Mouse (Mus musculus): ENCODE data around the gene Galk1. TPM values are rescaled to one million over a fixed set of nuclear protein-coding genes. Genes with fewer than 3 reads are reported as not detected.
A peak's percentile ranks its signal among the peaks of the same experiment; 100 is the strongest.

Galk1 gene
- polyA plus RNA-seq, 1 experiment from 2014 or later: 65.9 TPM

DNA sequence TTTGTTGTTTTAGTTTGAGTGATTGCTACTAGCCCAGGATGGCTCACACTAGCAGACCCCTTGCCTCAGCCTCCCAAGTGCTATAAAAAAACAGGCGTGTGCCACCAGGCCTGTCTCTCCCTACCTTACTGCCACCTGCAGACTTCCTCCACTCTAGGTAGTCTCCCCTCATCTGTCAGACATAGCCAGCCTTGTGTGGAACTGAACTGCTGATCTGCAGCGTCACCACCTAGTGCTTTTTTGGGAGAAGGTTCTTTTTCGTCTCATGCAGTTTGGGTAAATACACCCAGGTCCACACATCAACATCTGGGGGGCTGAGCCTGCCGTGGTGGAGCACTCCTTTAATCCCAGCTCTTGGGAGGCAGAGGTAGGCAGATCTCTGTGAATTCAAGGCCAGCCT is 15.5 kb downstream of the Galk1 start:
- Histone ChIP-seq H3K4me3 (replicated peaks) (no peak overlapping the region), H3K9me3 (replicated peaks) (no peaks in the 10 kb centered on the region), H3K27me3 (replicated peaks) (no peaks in the 10 kb centered on the region), H3K36me3 (no peaks in the 10 kb centered on the region), H3K27ac (replicated peaks) (no peak overlapping the region), H3K4me1 (peaks cover 3% of the 10 kb centered on the region; the same call in 1 of the 2 replicates), H3K4me2 (no peak overlapping the region), H3K9ac (replicated peaks) (no peak overlapping the region)
- no peak for ATAC-seq (ENCODE audit: low FRiP score)
- WGBS: 77% methylated on average over 4 of the region's 4 CpGs

DNA sequence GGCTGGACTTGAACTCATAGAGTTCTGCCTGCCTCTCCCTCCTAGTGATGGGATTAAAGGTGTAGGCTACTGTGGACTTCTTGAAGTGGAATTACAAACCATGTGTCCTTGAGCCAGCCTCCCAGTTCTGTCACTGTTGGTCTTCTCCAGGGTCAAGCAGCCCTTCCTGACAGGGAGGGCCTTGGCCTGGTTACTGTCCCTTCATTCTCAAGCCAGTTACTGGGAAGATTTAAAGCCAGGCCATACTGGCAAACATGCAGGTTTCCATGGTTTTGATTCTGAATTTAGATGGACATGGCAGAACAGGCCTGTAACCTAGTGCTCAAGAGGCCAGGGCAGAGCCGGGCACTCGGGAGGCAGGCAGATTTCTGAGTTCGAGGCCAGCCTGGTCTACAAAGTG is 17.3 kb downstream of the Galk1 start:
- no peak for ATAC-seq (ENCODE audit: low FRiP score)
- Histone ChIP-seq H3K9ac (replicated peaks) (no peak overlapping the region), H3K9me3 (replicated peaks) (no peaks in the 10 kb centered on the region), H3K36me3 (no peaks in the 10 kb centered on the region), H3K27ac (replicated peaks) (no peak overlapping the region), H3K27me3 (replicated peaks) (no peaks in the 10 kb centered on the region), H3K4me2 (no peak overlapping the region), H3K4me1 (peaks cover 3% of the 10 kb centered on the region; the same call in 1 of the 2 replicates), H3K4me3 (replicated peaks) (no peak overlapping the region)
- WGBS: 95% methylated on average over 3 of the region's 3 CpGs

- WGBS: 63% methylated on average over 4 of the region's 4 CpGs
- Histone ChIP-seq H3K36me3 (no peaks in the 10 kb centered on the region), H3K9me3 (replicated peaks) (no peaks in the 10 kb centered on the region), H3K9ac (replicated peaks) (no peak overlapping the region), H3K4me3 (replicated peaks) (no peak overlapping the region), H3K27ac (replicated peaks) (no peak overlapping the region), H3K27me3 (replicated peaks) (no peaks in the 10 kb centered on the region), H3K4me2 (no peak overlapping the region), H3K4me1 (no peaks in the 10 kb centered on the region)
- ATAC-seq (ENCODE audit: low FRiP score): no peak
Observed at GRCm38 (mm10) chr11:115992098-115992497, 20.4 kb downstream of the Galk1 start.

- no peak overlapping the region; the same call in 1 of the 2 replicates for H3K4me2 ChIP-seq
- H3K27me3 ChIP-seq (replicated peaks): no peaks in the 10 kb centered on the region
- no peaks in the 10 kb centered on the region for H3K36me3 ChIP-seq
- H3K9me3 ChIP-seq (replicated peaks): no peaks in the 10 kb centered on the region
- no peaks in the 10 kb centered on the region for H3K4me1 ChIP-seq
- no peak overlapping the region for H3K27ac ChIP-seq (replicated peaks)
- H3K4me3 ChIP-seq (replicated peaks): no peak overlapping the region
- H3K9ac ChIP-seq (replicated peaks): no peak overlapping the region
- no peak for ATAC-seq (ENCODE audit: low FRiP score)
- 41% methylated on average over 15 of the region's 15 CpGs for WGBS
Observed at GRCm38 (mm10) chr11:115989686-115990085, 22.8 kb downstream of the Galk1 start.

DNA sequence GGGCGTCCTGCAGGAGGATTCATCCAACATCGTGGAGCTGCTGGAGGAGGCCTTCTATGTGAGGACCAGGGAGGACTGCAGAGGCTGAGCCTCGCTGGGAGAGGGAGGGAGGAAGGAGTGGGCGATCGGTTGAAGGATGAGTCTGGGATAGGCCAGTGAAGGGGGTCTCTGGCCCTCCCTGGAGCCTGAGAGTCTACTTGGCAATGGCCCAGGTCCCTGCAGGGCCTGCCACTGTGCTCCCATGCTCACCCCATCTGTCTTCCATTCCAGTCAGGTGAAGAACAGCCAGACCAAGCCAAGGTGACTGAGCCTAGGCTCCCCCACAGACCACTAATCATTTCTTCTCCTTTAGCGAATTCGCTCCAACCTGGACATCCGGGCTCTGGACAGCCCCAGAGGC is 29.2 kb downstream of the Galk1 start:
- no peaks in the 10 kb centered on the region for H3K4me1 ChIP-seq
- no peak overlapping the region for H3K4me3 ChIP-seq (replicated peaks)
- no peak overlapping the region for H3K4me2 ChIP-seq
- H3K27ac ChIP-seq (replicated peaks): no peak overlapping the region
- WGBS: 81% methylated on average over 8 of the region's 8 CpGs
- 0 out of 2 replicates have a peak, but pooled peaks cover 2% of the 10 kb centered on the region for H3K27me3 ChIP-seq (replicated peaks)
- H3K36me3 ChIP-seq: no peaks in the 10 kb centered on the region
- H3K9ac ChIP-seq (replicated peaks): no peak overlapping the region
- H3K9me3 ChIP-seq (replicated peaks): no peaks in the 10 kb centered on the region
- no peak for ATAC-seq (ENCODE audit: low FRiP score)

GRCm38 (mm10) chr11:115982472-115982871 is 30.0 kb downstream of the Galk1 start:
- Histone ChIP-seq H3K9ac (replicated peaks) (no peak overlapping the region), H3K27ac (replicated peaks) (no peak overlapping the region), H3K4me2 (no peak overlapping the region), H3K27me3 (replicated peaks) (0 out of 2 replicates have a peak, but pooled peaks cover 3% of the 10 kb centered on the region), H3K36me3 (no peaks in the 10 kb centered on the region), H3K4me1 (no peaks in the 10 kb centered on the region), H3K9me3 (replicated peaks) (no peaks in the 10 kb centered on the region), H3K4me3 (replicated peaks) (no peak overlapping the region)
- WGBS: 88% methylated on average over 15 of the region's 15 CpGs
- ATAC-seq (ENCODE audit: low FRiP score): no peak

- ATAC-seq (ENCODE audit: low FRiP score): no peak
- H3K9me3 ChIP-seq (replicated peaks): no peaks in the 10 kb centered on the region
- no peak overlapping the region for H3K27ac ChIP-seq (replicated peaks)
- peak overlapping the region; percentile 71 for H3K4me2 ChIP-seq
- no peaks in the 10 kb centered on the region for H3K36me3 ChIP-seq
- WGBS: 30% methylated on average over 12 of the region's 12 CpGs
- H3K4me3 ChIP-seq (replicated peaks): peak overlapping the region; percentile 43
- peaks cover 11% of the 10 kb centered on the region for H3K4me1 ChIP-seq
- H3K27me3 ChIP-seq (replicated peaks): peaks cover 48% of the 10 kb centered on the region
- no peak overlapping the region for H3K9ac ChIP-seq (replicated peaks)
Observed at GRCm38 (mm10) chr11:115975544-115975943, 37.0 kb downstream of the Galk1 start.

- Histone ChIP-seq H3K4me3 (replicated peaks) (peak overlapping the region; percentile 43), H3K9ac (replicated peaks) (0 out of 2 replicates have a peak overlapping the region, but pooled peaks have one; percentile 12), H3K9me3 (replicated peaks) (no peaks in the 10 kb centered on the region), H3K4me1 (peaks cover 11% of the 10 kb centered on the region), H3K4me2 (peak overlapping the region; percentile 71), H3K36me3 (no peaks in the 10 kb centered on the region), H3K27me3 (replicated peaks) (peaks cover 48% of the 10 kb centered on the region), H3K27ac (replicated peaks) (peak overlapping the region; percentile 20; the same call in 1 of the 2 replicates)
- no peak for ATAC-seq (ENCODE audit: low FRiP score)
- WGBS: 3% methylated on average over 18 of the region's 18 CpGs
Observed at GRCm38 (mm10) chr11:115975083-115975420, 37.5 kb downstream of the Galk1 start.

DNA sequence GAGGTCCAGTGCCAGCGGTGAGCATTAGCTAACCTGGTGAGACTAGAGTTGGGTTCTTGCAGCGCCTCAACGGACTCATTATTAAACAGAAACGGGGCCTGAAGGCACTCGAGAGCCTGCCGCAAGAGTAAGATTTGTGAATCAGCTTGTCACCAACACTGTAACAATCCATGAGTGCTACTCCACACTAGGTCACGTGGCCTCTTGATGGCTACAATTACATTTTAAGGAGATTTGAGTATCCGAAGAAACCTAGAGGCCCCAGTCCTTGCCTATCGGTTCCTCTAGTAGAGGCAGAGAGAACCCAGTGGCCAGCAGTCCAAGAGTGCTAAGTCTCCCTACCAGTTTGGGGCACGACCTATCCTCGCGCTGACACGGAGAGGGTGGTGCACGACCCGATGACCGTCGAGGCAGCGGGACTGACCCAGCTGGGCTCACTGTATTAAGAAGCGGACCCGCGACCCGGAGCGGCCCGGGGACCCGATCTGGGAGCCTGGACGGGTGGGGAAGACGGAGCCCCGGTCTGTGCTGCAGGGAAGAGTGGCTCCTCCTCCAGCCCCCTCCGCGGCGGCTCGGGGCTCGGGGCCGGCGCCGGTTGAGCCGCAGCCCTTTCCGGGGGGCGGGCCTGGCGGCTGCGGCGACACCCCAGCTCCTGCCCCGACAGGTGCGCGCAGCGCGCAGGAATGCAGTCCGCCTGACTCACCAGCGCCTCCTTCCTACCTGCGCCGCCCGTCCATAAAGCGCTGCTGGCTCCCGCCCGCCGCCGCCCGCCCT is 38.0 kb downstream of the Galk1 start, which contains the start of gene Itgb4:
Gene Itgb4 (plus strand): TSS at position 401 of the 774 bp plus-strand sequence.
- Histone ChIP-seq H3K27me3 (replicated peaks) (peaks cover 48% of the 10 kb centered on the region), H3K4me2 (peak within 1 kb of the TSS; percentile 71), H3K4me3 (replicated peaks) (peak within 1 kb of the TSS; percentile 43), H3K27ac (replicated peaks) (peak within 1 kb of the TSS; percentile 20; the same call in 1 of the 2 replicates), H3K36me3 (no peaks in the 10 kb centered on the region), H3K4me1 (peaks cover 11% of the 10 kb centered on the region), H3K9me3 (replicated peaks) (no peaks in the 10 kb centered on the region), H3K9ac (replicated peaks) (peak within 1 kb of the TSS; percentile 12; the same call in 1 of the 2 replicates)
- no peak for ATAC-seq (ENCODE audit: low FRiP score)
- 10% methylated on average over 56 of the region's 58 CpGs for WGBS

DNA sequence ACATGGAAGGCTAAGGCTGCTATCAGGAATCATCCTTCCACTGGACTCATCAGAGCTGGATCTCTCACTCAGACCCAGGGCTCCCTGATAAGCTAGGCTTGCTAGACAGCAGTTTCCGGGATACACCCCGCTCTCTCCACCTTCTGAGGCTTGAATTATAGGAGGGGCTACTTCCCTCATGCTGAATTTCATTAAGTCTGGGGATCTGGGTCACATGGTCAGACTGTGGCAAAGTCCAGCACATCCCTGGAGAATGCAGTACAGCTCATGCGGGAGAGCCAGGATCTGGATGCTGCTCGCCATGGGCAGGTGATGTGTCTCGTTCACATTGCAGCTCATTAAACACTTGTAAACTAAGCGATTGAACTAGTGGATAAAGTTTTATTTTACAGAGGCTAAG is 41.5 kb downstream of the Galk1 start:
- H3K36me3 ChIP-seq: peaks cover 11% of the 10 kb centered on the region
- ATAC-seq (ENCODE audit: low FRiP score): no peak
- H3K27ac ChIP-seq (replicated peaks): no peak overlapping the region
- peaks cover 32% of the 10 kb centered on the region for H3K27me3 ChIP-seq (replicated peaks)
- H3K9ac ChIP-seq (replicated peaks): no peak overlapping the region
- 71% methylated on average over 6 of the region's 6 CpGs for WGBS
- H3K4me3 ChIP-seq (replicated peaks): no peak overlapping the region
- H3K9me3 ChIP-seq (replicated peaks): no peaks in the 10 kb centered on the region
- peaks cover 11% of the 10 kb centered on the region for H3K4me1 ChIP-seq
- H3K4me2 ChIP-seq: no peak overlapping the region

GRCm38 (mm10) chr11:115970006-115970673 is 42.4 kb downstream of the Galk1 start:
- Histone ChIP-seq H3K4me1 (peaks cover 11% of the 10 kb centered on the region), H3K4me2 (no peak overlapping the region), H3K9ac (replicated peaks) (no peak overlapping the region), H3K36me3 (peaks cover 20% of the 10 kb centered on the region), H3K9me3 (replicated peaks) (no peaks in the 10 kb centered on the region), H3K27me3 (replicated peaks) (peaks cover 23% of the 10 kb centered on the region), H3K27ac (replicated peaks) (no peak overlapping the region), H3K4me3 (replicated peaks) (no peak overlapping the region)
- WGBS: 66% methylated on average over 15 of the region's 15 CpGs
- ATAC-seq (ENCODE audit: low FRiP score): no peak
